Mouse (Mus musculus): ENCODE results near the gene Rai1.

The Rai1 gene

GRCm38 (mm10) chr11:60094909-60095810, 9.7 kb upstream of the Rai1 start:
- no peak for DNase-seq (ENCODE audit: extremely low spot score)

- no peak for DNase-seq (ENCODE audit: extremely low spot score)
These were observed 5.1 kb upstream of the Rai1 start for GRCm38 (mm10) chr11:60099555-60100186.

- no peak for DNase-seq (ENCODE audit: extremely low spot score)
These were observed 3.8 kb upstream of the Rai1 start for GRCm38 (mm10) chr11:60100827-60101555.

- no peak for DNase-seq (ENCODE audit: extremely low spot score)
These were observed 2.8 kb upstream of the Rai1 start for GRCm38 (mm10) chr11:60101986-60102385.

- no peak for DNase-seq (ENCODE audit: extremely low spot score)
These were observed 2.1 kb upstream of the Rai1 start for GRCm38 (mm10) chr11:60102664-60103063.

- no peak for DNase-seq (ENCODE audit: extremely low spot score)
These were observed 1.2 kb upstream of the Rai1 start for GRCm38 (mm10) chr11:60103567-60103966.

- peak; percentile 78 for DNase-seq (ENCODE audit: extremely low spot score)
These were observed 1.1 kb downstream of the Rai1 start for GRCm38 (mm10) chr11:60105593-60106542.

- peak; percentile 78 for DNase-seq (ENCODE audit: extremely low spot score)
These were observed 1.8 kb downstream of the Rai1 start for GRCm38 (mm10) chr11:60106543-60107110.

GRCm38 (mm10) chr11:60107449-60107848, 2.6 kb downstream of the Rai1 start:
- no peak for DNase-seq (ENCODE audit: extremely low spot score)

GRCm38 (mm10) chr11:60108631-60109172, 3.9 kb downstream of the Rai1 start:
- peak; percentile 26 for DNase-seq (ENCODE audit: extremely low spot score)

- no peak for DNase-seq (ENCODE audit: extremely low spot score)
These were observed 5.6 kb downstream of the Rai1 start for GRCm38 (mm10) chr11:60110386-60110785.

GRCm38 (mm10) chr11:60111576-60111975, 6.8 kb downstream of the Rai1 start:
- no peak for DNase-seq (ENCODE audit: extremely low spot score)

- DNase-seq (ENCODE audit: extremely low spot score): peak; percentile 38
These were observed 8.8 kb downstream of the Rai1 start for GRCm38 (mm10) chr11:60113624-60114023.

GRCm38 (mm10) chr11:60114296-60115023, 9.6 kb downstream of the Rai1 start:
- DNase-seq (ENCODE audit: extremely low spot score): peak; percentile 72

GRCm38 (mm10) chr11:60115024-60115538, 10.3 kb downstream of the Rai1 start:
- DNase-seq (ENCODE audit: extremely low spot score): peak; percentile 92

GRCm38 (mm10) chr11:60115638-60116276, 10.9 kb downstream of the Rai1 start:
- DNase-seq (ENCODE audit: extremely low spot score): no peak

- DNase-seq (ENCODE audit: extremely low spot score): no peak
These were observed 15.9 kb downstream of the Rai1 start for GRCm38 (mm10) chr11:60120586-60121262.

- DNase-seq (ENCODE audit: extremely low spot score): no peak
These were observed 17.8 kb downstream of the Rai1 start for GRCm38 (mm10) chr11:60122611-60123010.

GRCm38 (mm10) chr11:60127048-60127447, 22.2 kb downstream of the Rai1 start:
- no peak for DNase-seq (ENCODE audit: extremely low spot score)

All from embryo, embryonic 9.5 days (tissue).